Mouse (Mus musculus) CH12.LX (cell line): ENCODE data around the gene Cdkn2a.

Source experiments
- CHD1 ChIP-seq: IDR thresholded peaks from 2 replicates; pipeline ENCODE4 v1.6.1; 2012; ENCODE audit warnings: low read depth, low read length, improper control_type of control experiment, inconsistent platforms
- CTCF ChIP-seq, 2 experiments: IDR thresholded peaks in 1 of 2; conservative IDR thresholded peaks in 1 of 2; 2 replicates each; pipeline ENCODE4 v1.5.1; 2011 to 2012; ENCODE audit warnings: low read depth in 2 of 2, low read length in 2 of 2, improper control_type of control experiment in 1 of 2, inconsistent platforms in 1 of 2, mild to moderate bottlenecking in 1 of 2, moderate library complexity in 1 of 2
- EP300 ChIP-seq: IDR thresholded peaks from 2 replicates; pipeline ENCODE4 v1.6.1; 2011; ENCODE audit warnings: low read length, improper control_type of control experiment
- GABPA ChIP-seq: IDR thresholded peaks from 2 replicates; pipeline ENCODE4 v1.6.1; 2012; ENCODE audit warnings: low read depth, low read length, improper control_type of control experiment, inconsistent platforms; ENCODE audit not compliant: insufficient replicate concordance
- MAFK ChIP-seq: IDR thresholded peaks from 2 replicates; pipeline ENCODE4 v1.6.1; 2011; ENCODE audit warnings: low read length, improper control_type of control experiment; ENCODE audit not compliant: insufficient replicate concordance
- NRF1 ChIP-seq: IDR thresholded peaks from 2 replicates; pipeline ENCODE4 v1.6.1; 2014; ENCODE audit warnings: low read depth, mild to moderate bottlenecking, inconsistent platforms, low read length, improper control_type of control experiment, moderate library complexity
- PAX5 ChIP-seq: IDR thresholded peaks from 2 replicates; pipeline ENCODE4 v1.6.1; 2012; ENCODE audit warnings: low read length, inconsistent platforms, mixed read lengths
- POLR2A ChIP-seq: IDR thresholded peaks from 2 replicates; pipeline ENCODE4 v1.6.1; 2011; ENCODE audit warnings: low read depth, mild to moderate bottlenecking, improper control_type of control experiment, low read length
- ZC3H11A ChIP-seq: IDR thresholded peaks from 2 replicates; pipeline ENCODE4 v1.6.1; 2012; ENCODE audit warnings: low read depth, mild to moderate bottlenecking, inconsistent platforms, low read length, improper control_type of control experiment

GRCm38 (mm10) chr4:89310491-89311254 lies 16.2 kb upstream of the Cdkn2a start, which contains the start of gene Cdkn2b:
- TF ChIP-seq CTCF (conservative IDR thresholded peaks at IDR 0.05 in 1 of 2, IDR thresholded peaks at IDR 0.05 in 1 of 2; ENCODE audit: low read depth in 2 of 2, low read length in 2 of 2), result no peak
- TF ChIP-seq CHD1, result no peak
- no peak for TF ChIP-seq GABPA
- no peak for TF ChIP-seq POLR2A
- no peak for TF ChIP-seq MAFK
- no peak for TF ChIP-seq PAX5
- TF ChIP-seq EP300, result no peak
- no peak for TF ChIP-seq NRF1
- no peak for TF ChIP-seq ZC3H11A
